Mouse (Mus musculus) midbrain, embryonic 10.5 days (tissue): ENCODE measurements around the gene Rasal1. TPM values are rescaled to one million over a fixed set of nuclear protein-coding genes. Genes with fewer than 3 reads are reported as not detected.

Source experiments
- DNase-seq: peaks from one replicate; pipeline ENCODE4 v3.0.0-alpha.2; 2017; ENCODE audit warnings: low spot score
- H3K27ac ChIP-seq: fragments of 300-500 bp; sonication (generic); replicated peaks from 2 replicates; pipeline ENCODE4 v1.5.1; 2016; ENCODE audit warnings: mild to moderate bottlenecking
- H3K27me3 ChIP-seq: fragments of 300-500 bp; sonication (generic); 2 replicates; pipeline ENCODE4 v1.6.1; 2016; ENCODE audit warnings: low read depth, mild to moderate bottlenecking; ENCODE audit not compliant: poor library complexity, severe bottlenecking
- H3K36me3 ChIP-seq: fragments of 300-500 bp; sonication (generic); 2 replicates; pipeline ENCODE4 v1.6.1; 2016; ENCODE audit warnings: mild to moderate bottlenecking, moderate library complexity
- H3K4me1 ChIP-seq: fragments of 300-500 bp; sonication (generic); 2 replicates; pipeline ENCODE4 v1.6.1; 2016
- H3K4me3 ChIP-seq: fragments of 300-500 bp; sonication (generic); 2 replicates; pipeline ENCODE4 v1.5.1; 2016; ENCODE audit warnings: mild to moderate bottlenecking, moderate library complexity
- H3K9me3 ChIP-seq: fragments of 300-500 bp; sonication (generic); replicated peaks from 2 replicates; pipeline ENCODE4 v1.6.1; 2016; ENCODE audit warnings: mild to moderate bottlenecking
- WGBS: fragments of 180-500 bp; shearing (Covaris S2); methylation state at CpG from one replicate; pipeline ENCODE4 v1.1.7; 2016; 5-methylcytosine and 5-hydroxymethylcytosine counted together
- polyA plus RNA-seq: library from polyadenylated mRNA; unstranded; fragments of >200 nt; fragmentation: Nextera tagmentation; extraction: Ambion mirVana; gene quantifications from 2 replicates; pipeline ENCODE4 v1.2.1, GENCODE M21; 2016

Rasal1 gene
- polyA plus RNA-seq, 1 experiment from 2014 or later: 0.10 TPM

DNA sequence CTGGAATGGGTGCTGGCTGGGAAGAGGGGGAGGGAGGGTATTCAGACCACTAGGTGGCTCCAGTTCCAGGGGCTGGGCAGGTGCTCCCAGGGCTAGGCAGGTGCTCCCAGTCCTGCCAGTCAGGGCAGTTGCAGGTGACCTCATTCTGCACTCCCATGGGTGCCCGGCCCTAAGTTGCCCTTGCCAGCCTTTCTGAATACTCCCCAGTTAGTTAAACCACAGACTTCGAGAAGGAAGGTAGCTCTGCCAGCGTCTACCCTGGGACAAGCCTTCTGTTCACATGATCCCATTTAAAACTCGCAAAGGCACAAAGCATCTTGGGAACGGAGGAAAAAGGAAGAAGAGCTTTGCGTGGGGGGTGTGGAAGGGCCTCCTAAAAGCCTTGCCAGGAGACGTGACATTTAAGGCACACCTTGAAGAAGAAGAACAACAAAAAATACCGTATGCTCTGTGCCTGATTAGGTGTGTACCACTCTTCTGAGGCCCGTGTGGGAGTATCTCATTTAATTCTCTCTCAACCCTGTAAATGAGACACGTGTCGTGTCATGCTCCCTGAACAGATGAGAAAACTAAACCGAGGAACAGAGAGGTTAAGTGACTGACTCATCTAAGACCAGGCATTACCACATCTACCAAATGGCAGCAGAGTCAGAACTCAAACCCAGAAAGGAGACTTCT is 659 bp upstream of the Rasal1 start:
- DNase-seq: no peak
- H3K4me1 ChIP-seq: peaks cover 15% of the 10 kb centered on the region
- peak overlapping the region; percentile 43; the same call in 1 of the 2 replicates for H3K4me3 ChIP-seq
- peaks cover 60% of the 10 kb centered on the region for H3K27me3 ChIP-seq
- no peaks in the 10 kb centered on the region for H3K9me3 ChIP-seq
- 42% methylated on average over 12 of the region's 12 CpGs for WGBS
- no peak overlapping the region for H3K27ac ChIP-seq
- no peaks in the 10 kb centered on the region for H3K36me3 ChIP-seq

DNA sequence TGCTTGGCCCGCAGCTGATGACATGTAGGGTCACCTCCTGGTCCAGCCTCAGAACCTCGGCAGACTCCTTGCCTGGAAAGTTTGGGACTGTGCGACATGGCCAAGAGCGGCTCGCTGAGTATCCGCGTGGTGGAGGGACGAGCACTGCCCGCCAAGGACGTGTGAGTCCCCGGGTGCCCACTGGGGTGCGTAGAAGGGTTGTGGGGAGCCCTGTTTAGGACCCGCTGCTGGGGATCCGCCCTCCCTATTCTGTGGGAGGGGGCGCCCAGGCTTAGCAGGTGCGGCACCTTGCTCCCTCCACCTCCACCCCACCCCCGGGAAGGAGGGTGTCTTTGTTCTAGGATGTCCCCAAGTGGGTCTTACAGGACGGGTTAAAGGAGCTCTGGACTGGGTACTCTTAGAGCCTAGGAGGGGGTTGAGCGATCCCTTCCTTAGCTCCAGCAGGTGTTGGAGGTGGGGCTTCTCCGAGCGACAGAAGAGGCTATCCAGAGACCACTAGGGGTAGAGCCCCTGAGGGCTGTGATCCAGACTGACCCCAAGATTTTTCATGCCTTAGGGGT is 842 bp downstream of the Rasal1 start:
- peak overlapping the region; percentile 43 for H3K4me3 ChIP-seq
- no peaks in the 10 kb centered on the region for H3K9me3 ChIP-seq
- 4% methylated on average over 21 of the region's 21 CpGs for WGBS
- H3K4me1 ChIP-seq: peaks cover 15% of the 10 kb centered on the region
- no peak overlapping the region for H3K27ac ChIP-seq
- no peak for DNase-seq
- no peaks in the 10 kb centered on the region for H3K36me3 ChIP-seq
- peaks cover 60% of the 10 kb centered on the region for H3K27me3 ChIP-seq

DNA sequence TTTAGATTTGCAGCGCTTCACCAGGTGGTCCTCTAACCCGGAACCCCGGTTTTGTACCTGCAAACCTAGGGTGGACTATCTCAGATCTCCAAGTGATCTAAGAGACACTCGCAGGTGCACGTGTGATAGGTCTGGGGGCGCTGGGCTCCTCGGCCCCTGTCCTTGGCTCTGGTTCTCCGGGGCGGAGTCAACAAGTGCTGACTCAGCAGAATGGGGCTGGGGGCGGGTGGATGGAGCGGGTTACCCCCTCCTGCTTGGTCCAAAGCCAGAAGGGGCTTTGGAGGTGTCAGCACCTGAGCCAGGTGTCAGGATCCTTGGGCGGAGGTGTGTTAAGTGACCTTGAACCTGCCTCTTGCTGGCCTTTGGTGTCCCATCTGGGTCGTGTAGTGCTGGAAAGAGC is 1.3 kb downstream of the Rasal1 start:
- 27% methylated on average over 13 of the region's 13 CpGs for WGBS
- no peak for DNase-seq
- H3K9me3 ChIP-seq: no peaks in the 10 kb centered on the region
- H3K27me3 ChIP-seq: peaks cover 60% of the 10 kb centered on the region
- H3K27ac ChIP-seq: no peak overlapping the region
- H3K4me1 ChIP-seq: peaks cover 15% of the 10 kb centered on the region
- no peaks in the 10 kb centered on the region for H3K36me3 ChIP-seq
- H3K4me3 ChIP-seq: no peak overlapping the region

DNA sequence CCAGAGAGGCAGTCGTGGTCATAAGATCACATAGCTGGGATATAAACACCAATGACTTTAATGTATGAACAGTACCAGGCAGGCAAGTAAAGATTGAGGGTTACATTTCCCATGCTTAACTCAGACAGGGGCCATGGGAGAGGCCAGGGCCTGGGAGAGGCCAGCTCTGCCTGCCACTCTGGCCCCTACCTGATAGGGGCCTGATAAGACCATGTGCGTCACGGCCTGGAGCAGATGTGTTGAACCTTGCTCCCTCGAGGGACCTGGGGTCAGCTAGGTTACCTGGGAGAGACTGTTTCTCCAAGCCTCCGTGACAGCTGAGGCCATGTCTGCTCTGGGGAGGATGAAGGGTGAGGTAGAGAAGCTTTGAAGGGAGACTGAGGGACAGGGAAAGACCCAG is 2.6 kb downstream of the Rasal1 start:
- peaks cover 60% of the 10 kb centered on the region for H3K27me3 ChIP-seq
- H3K4me1 ChIP-seq: peaks cover 15% of the 10 kb centered on the region
- no peaks in the 10 kb centered on the region for H3K9me3 ChIP-seq
- no peaks in the 10 kb centered on the region for H3K36me3 ChIP-seq
- no peak overlapping the region for H3K4me3 ChIP-seq
- DNase-seq: no peak
- no peak overlapping the region for H3K27ac ChIP-seq
- 79% methylated on average over 5 of the region's 5 CpGs for WGBS

DNA sequence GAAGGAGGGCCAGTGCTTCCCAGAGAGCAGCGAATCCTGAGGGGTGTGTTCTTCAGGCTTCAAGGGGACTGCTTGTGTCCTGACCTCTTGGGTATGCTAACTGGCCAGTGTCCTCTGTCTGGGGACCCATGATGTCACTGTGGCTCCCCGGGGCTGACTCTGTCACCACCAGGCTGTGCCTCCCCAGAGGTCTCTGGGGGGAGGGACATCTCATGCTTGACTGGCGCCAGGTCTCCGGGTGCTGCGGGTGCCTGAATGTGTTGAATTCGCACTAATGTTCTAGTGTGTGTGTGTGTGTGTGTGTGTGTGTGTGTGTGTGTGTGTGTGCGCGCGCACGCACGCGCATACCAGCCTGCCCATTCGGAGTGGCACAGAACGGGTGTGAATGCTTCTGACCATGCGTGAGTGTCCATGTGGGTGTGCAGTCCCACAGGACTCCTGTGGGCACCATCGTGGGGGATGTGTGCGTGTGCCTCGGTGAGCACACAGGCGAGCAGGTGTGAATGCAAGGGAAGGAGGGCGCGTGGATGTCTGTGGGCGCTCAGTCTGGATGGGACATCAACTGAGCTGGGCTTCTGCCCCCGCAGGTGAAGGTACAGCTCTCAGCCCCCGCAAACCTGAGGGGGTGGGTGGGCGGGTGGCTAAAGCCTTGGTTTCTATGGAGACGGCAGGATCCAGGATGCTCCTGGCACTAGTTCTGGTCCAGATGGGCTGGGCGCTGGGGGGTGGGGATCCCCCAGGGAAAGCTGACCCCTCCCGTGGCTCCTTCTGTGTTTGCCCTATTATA is 4.5 kb downstream of the Rasal1 start:
- Histone ChIP-seq H3K27me3 (peaks cover 45% of the 10 kb centered on the region), H3K4me1 (peaks cover 23% of the 10 kb centered on the region), H3K9me3 (no peaks in the 10 kb centered on the region), H3K4me3 (no peak overlapping the region), H3K36me3 (no peaks in the 10 kb centered on the region), H3K27ac (no peak overlapping the region)
- no peak for DNase-seq
- 83% methylated on average over 28 of the region's 28 CpGs for WGBS

DNA sequence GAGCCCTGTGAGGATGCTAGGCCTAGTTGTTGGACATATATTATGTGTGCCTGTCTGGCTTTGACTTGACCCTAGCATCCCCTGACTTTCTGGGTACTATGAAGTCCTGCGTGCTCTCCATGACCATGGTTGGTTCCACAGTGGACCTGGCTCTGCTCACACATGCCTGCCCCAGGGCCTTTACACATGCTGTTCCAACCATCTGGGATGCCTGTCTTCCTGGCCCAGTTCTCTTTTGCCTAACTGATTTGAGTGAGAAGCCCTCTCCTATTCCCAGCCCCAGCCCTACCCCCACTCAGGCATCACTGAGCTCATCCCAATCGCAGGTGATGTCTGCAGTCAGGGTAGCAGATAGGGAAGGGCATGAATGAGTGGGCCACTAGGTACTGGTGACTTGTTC is 5.3 kb downstream of the Rasal1 start:
- H3K27me3 ChIP-seq: peaks cover 37% of the 10 kb centered on the region

DNA sequence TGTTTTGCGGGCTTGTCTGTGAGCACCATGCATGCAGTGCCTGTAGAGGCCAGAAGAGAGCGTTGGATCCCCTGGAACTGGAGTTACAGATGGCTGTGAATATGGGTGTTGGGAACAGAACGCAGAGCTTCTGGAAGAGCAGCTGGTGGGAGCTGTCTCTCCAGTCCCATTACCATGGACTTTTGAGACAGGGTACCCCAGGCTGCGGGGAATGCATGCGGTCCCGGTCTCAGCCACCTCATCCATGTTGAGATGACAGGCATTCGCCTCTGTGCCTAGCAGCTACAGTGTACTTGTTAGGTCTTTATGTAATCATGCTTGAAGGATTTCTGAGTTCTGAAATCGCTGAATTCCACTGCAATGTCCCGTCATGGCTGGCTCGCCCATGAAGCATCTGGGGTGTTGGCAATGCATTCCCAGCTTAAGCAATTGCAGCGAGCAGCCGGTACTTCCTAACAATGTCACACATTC is 7.7 kb downstream of the Rasal1 start:
- DNase-seq: no peak
- no peaks in the 10 kb centered on the region for H3K9me3 ChIP-seq
- peaks cover 13% of the 10 kb centered on the region for H3K27me3 ChIP-seq
- H3K36me3 ChIP-seq: no peaks in the 10 kb centered on the region
- no peak overlapping the region for H3K27ac ChIP-seq
- 88% methylated on average over 12 of the region's 12 CpGs for WGBS
- H3K4me1 ChIP-seq: peaks cover 14% of the 10 kb centered on the region
- no peak overlapping the region for H3K4me3 ChIP-seq

More for the DNA sequence above, 5.3 kb downstream of the Rasal1 start:
- WGBS: 92% methylated on average over 2 of the region's 2 CpGs
- Histone ChIP-seq H3K4me3 (no peak overlapping the region), H3K27ac (no peak overlapping the region), H3K36me3 (no peaks in the 10 kb centered on the region), H3K9me3 (no peaks in the 10 kb centered on the region), H3K4me1 (peaks cover 18% of the 10 kb centered on the region)
- DNase-seq: no peak

DNA sequence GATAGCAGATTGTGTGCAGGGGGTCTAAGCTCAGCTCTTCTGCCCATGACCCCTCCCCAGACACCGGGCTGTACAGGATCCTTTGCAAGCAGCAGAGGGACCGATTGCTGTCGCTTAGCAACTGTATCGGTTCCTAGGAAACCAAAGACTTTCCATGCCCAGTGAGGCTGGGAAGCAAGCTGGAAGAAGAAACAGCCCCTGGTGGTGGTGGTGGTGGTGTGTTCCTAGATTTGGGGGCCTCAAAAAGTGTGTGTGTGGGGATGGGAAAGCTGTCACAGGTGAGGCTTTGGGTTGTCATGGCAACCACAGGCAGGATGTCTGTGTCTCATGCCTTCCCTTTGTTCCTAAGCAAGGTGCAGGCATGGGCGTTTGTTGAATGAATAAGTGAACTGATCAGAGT is 12.2 kb downstream of the Rasal1 start:
- WGBS: 55% methylated on average over 5 of the region's 5 CpGs
- no peak overlapping the region for H3K4me3 ChIP-seq
- H3K4me1 ChIP-seq: peaks cover 15% of the 10 kb centered on the region
- H3K27me3 ChIP-seq: peaks cover 19% of the 10 kb centered on the region; the same call in 1 of the 2 replicates
- no peak for DNase-seq
- no peak overlapping the region for H3K27ac ChIP-seq
- no peaks in the 10 kb centered on the region for H3K36me3 ChIP-seq
- no peaks in the 10 kb centered on the region for H3K9me3 ChIP-seq

DNA sequence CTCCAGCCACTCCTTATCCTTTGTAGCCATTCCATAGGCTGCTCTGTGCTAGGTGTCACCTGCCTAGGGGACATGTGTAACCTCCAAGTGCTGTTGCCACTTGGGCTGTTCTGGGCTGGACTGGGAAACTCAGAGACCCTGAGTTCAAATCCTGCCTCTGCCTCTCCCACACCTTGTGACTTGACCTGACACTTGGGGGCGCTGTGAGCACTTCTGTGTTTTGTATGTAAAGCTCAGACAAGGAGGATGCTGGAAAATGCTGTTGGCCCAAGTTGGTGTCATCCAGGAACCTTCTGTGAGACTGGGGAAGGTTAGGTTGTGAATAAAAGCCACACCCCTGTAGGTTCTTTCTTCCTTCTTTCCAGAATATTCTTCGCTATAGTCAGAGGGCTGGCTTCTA is 16.3 kb downstream of the Rasal1 start:
- H3K36me3 ChIP-seq: no peaks in the 10 kb centered on the region
- DNase-seq: no peak
- WGBS: 55% methylated on average over 2 of the region's 2 CpGs

DNA sequence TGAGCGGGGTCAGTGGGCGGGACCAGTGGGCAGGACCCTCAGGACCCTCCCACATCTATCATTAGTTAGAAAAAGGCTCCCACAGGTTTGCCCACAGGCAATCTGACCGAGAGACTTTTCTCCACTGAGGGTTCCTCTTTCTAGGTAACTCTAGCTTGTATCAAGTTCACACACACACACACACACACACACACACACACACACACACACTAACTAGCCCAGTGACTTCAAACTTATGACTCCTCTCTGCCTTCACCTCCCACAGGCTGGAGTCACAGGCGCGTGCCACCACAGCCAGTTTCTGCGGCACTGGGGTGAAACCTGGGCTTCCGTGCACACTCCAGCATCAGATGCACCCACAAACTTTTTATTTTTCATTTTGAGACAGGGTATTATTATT is 20.1 kb downstream of the Rasal1 start:
- H3K9me3 ChIP-seq: no peaks in the 10 kb centered on the region
- no peak overlapping the region for H3K27ac ChIP-seq
- no peak for DNase-seq
- H3K4me1 ChIP-seq: peaks cover 7% of the 10 kb centered on the region; the same call in 1 of the 2 replicates
- no peaks in the 10 kb centered on the region for H3K36me3 ChIP-seq
- peaks cover 25% of the 10 kb centered on the region for H3K27me3 ChIP-seq
- no peak overlapping the region for H3K4me3 ChIP-seq
- WGBS: 75% methylated on average over 7 of the region's 7 CpGs

More for the DNA sequence above, 16.3 kb downstream of the Rasal1 start:
- Histone ChIP-seq H3K4me1 (peaks cover 12% of the 10 kb centered on the region), H3K27ac (no peak overlapping the region), H3K27me3 (peaks cover 35% of the 10 kb centered on the region), H3K4me3 (no peak overlapping the region), H3K9me3 (no peaks in the 10 kb centered on the region)

DNA sequence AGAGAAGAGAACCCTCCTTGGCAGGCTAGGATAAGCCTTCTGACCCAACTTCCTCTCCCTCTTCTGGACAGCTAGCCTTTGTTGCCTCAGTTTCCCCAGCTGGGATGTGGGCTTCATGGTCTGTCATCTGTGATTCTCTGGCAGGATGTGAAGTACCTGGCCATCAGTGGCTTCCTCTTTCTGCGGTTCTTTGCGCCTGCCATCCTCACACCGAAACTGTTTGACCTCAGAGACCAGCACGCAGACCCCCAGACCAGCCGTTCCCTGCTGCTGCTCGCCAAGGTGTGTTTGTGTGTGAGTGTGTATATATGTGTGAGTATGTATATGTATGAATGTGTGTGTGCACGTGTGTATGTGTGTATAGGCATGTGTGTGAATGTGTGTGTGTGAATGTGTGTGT is 21.5 kb downstream of the Rasal1 start:
- Histone ChIP-seq H3K36me3 (no peaks in the 10 kb centered on the region), H3K27me3 (peaks cover 27% of the 10 kb centered on the region), H3K9me3 (no peaks in the 10 kb centered on the region), H3K27ac (no peak overlapping the region), H3K4me1 (peaks cover 17% of the 10 kb centered on the region), H3K4me3 (no peak overlapping the region)
- DNase-seq: no peak
- 82% methylated on average over 7 of the region's 7 CpGs for WGBS

DNA sequence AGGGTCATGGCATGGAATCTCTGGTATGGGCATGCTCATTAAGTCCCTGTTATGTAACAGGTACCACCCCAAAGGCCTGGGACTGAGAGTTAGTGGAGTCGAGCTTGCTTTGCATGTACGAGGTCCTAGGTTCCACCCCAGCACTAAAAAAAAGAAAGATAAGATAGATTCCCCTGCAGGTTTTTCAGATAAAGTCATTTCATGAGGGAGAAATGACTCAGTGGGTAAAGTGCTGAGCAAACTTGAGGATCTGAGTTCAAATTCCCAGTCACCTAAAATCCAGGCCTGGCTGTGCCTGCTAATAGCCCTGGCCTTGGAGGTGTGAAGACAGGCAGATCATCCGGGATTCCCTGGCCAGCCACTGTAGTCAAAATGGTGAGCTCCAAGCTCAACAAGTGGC is 23.3 kb downstream of the Rasal1 start:
- DNase-seq: no peak
- 91% methylated on average over 3 of the region's 3 CpGs for WGBS
- no peaks in the 10 kb centered on the region for H3K9me3 ChIP-seq
- peaks cover 16% of the 10 kb centered on the region for H3K27me3 ChIP-seq
- H3K4me3 ChIP-seq: no peak overlapping the region
- H3K4me1 ChIP-seq: peaks cover 10% of the 10 kb centered on the region
- H3K27ac ChIP-seq: no peak overlapping the region
- H3K36me3 ChIP-seq: no peaks in the 10 kb centered on the region

DNA sequence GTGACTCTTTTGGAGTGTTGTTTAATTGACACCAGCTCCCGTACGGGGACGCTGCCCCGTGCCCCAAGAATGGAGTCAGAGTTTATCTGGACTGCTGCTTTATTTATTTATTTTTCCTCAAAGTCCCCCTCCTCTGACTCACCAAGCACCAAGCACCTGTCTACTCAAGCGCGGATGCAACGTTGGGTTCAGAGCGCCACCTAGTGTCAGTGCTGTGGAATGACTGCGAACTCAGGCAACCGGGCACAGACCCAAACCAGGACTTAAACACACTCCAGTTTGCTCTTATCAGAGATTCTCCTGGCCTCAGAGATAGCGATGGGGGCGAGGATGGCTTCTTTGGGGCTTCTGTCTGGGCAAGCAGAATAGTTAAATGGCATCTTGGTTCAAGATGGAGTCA is 25.0 kb downstream of the Rasal1 start:
- Histone ChIP-seq H3K4me1 (peaks cover 10% of the 10 kb centered on the region), H3K27me3 (peaks cover 13% of the 10 kb centered on the region), H3K4me3 (no peak overlapping the region), H3K9me3 (no peaks in the 10 kb centered on the region), H3K36me3 (no peaks in the 10 kb centered on the region), H3K27ac (no peak overlapping the region)
- 11% methylated on average over 12 of the region's 12 CpGs for WGBS
- peak; percentile 73 for DNase-seq
